Mouse (Mus musculus) MEL (cell line): ENCODE measurements at regions not wholly inside any gene's neighbourhood (a gene's known extent, or its start where the extent isn't known, plus 50 kb on each side); places are given as distances from the start of the nearest gene placed in this dataset.
A peak's percentile ranks its signal among the peaks of the same experiment; 100 is the strongest.

Experiments used
- DNase-seq: peaks from one replicate; pipeline ENCODE4 v3.0.0; 2011; ENCODE audit warnings: low read depth, low spot score
- H3K27ac ChIP-seq: 2 replicates; pipeline ENCODE4 v1.5.1; 2012; ENCODE audit warnings: low read depth, mild to moderate bottlenecking, control low read depth, low read length, moderate library complexity; ENCODE audit not compliant: control insufficient read depth
- H3K27me3 ChIP-seq, 2 experiments: fragments of 150-350 bp in 1 of 2; sonication (generic) in 1 of 2; 2 replicates each; pipeline ENCODE4 v1.6.1; 2012; ENCODE audit warnings: low read length in 2 of 2, mild to moderate bottlenecking in 2 of 2, improper control_type of control experiment in 1 of 2, moderate library complexity in 1 of 2; ENCODE audit not compliant: insufficient read depth in 2 of 2, control insufficient read depth in 1 of 2
- H3K36me3 ChIP-seq, 2 experiments: 2 replicates each; pipeline ENCODE4 v1.6.1; 2012 to 2014; ENCODE audit warnings: low read length in 2 of 2, improper control_type of control experiment in 1 of 2, inconsistent platforms in 1 of 2, mild to moderate bottlenecking in 1 of 2; ENCODE audit not compliant: insufficient read depth in 2 of 2, control insufficient read depth in 1 of 2
- H3K4me1 ChIP-seq, 2 experiments: fragments of 150-350 bp in 1 of 2; sonication (generic) in 1 of 2; 2 replicates each; pipeline ENCODE4 v1.6.1; 2012; ENCODE audit warnings: low read length in 2 of 2, improper control_type of control experiment in 1 of 2, mild to moderate bottlenecking in 1 of 2; ENCODE audit not compliant: insufficient read depth in 2 of 2, control insufficient read depth in 1 of 2
- H3K4me3 ChIP-seq, 2 experiments: fragments of 150-350 bp in 1 of 2; sonication (generic) in 1 of 2; 2 replicates each; pipeline ENCODE4 v1.5.1; 2012; ENCODE audit warnings: low read depth in 2 of 2, low read length in 2 of 2, mild to moderate bottlenecking in 2 of 2, moderate library complexity in 2 of 2, control low read depth in 1 of 2, improper control_type of control experiment in 1 of 2; ENCODE audit not compliant: control insufficient read depth in 1 of 2, insufficient read depth in 1 of 2
- H3K79me2 ChIP-seq: 2 replicates; pipeline ENCODE4 v1.6.1; 2012; ENCODE audit warnings: mild to moderate bottlenecking, low read length, moderate library complexity; ENCODE audit not compliant: control insufficient read depth, poor library complexity, insufficient read depth
- H3K9ac ChIP-seq: 2 replicates; pipeline ENCODE4 v1.6.1; 2012; ENCODE audit warnings: low read depth, mild to moderate bottlenecking, control low read depth, low read length, moderate library complexity; ENCODE audit not compliant: control insufficient read depth, poor library complexity, severe bottlenecking
- H3K9me3 ChIP-seq: fragments of 150-350 bp; sonication (generic); replicated peaks from 2 replicates; pipeline ENCODE4 v1.6.1; 2012; ENCODE audit warnings: mild to moderate bottlenecking, low read length, improper control_type of control experiment, moderate library complexity; ENCODE audit not compliant: insufficient read depth
- BHLHE40 ChIP-seq: IDR thresholded peaks from 2 replicates; pipeline ENCODE4 v1.6.1; 2012; ENCODE audit warnings: low read depth, mild to moderate bottlenecking, inconsistent platforms, low read length, improper control_type of control experiment, borderline replicate concordance
- CHD1 ChIP-seq: IDR thresholded peaks from 2 replicates; pipeline ENCODE4 v1.6.1; 2012; ENCODE audit warnings: low read depth, mild to moderate bottlenecking, inconsistent platforms, low read length, improper control_type of control experiment
- CTCF ChIP-seq, 3 experiments: IDR thresholded peaks in 2 of 3; conservative IDR thresholded peaks in 1 of 3; 2 replicates each; pipeline ENCODE4 v1.5.1; 2011 to 2012; ENCODE audit warnings: low read length in 3 of 3, low read depth in 2 of 3, mild to moderate bottlenecking in 2 of 3, improper control_type of control experiment in 1 of 3, inconsistent platforms in 1 of 3, mixed read lengths in 1 of 3, moderate library complexity in 1 of 3; ENCODE audit not compliant: control insufficient read depth in 1 of 3, insufficient read depth in 1 of 3, poor library complexity in 1 of 3, severe bottlenecking in 1 of 3
- E2F4 ChIP-seq: IDR thresholded peaks from 2 replicates; pipeline ENCODE4 v1.6.1; 2011; ENCODE audit warnings: low read depth, low read length, improper control_type of control experiment, borderline replicate concordance
- ELF1 ChIP-seq: IDR thresholded peaks from 2 replicates; pipeline ENCODE4 v1.6.1; 2014; ENCODE audit warnings: low read depth, mild to moderate bottlenecking, inconsistent platforms, low read length, improper control_type of control experiment, moderate library complexity
- EP300 ChIP-seq, 2 experiments: IDR thresholded peaks; 2 replicates each; pipeline ENCODE4 v1.6.1; 2011; ENCODE audit warnings: improper control_type of control experiment in 2 of 2, low read length in 2 of 2, low read depth in 1 of 2, mild to moderate bottlenecking in 1 of 2
- GABPA ChIP-seq: IDR thresholded peaks from 2 replicates; pipeline ENCODE4 v1.6.1; 2012; ENCODE audit warnings: low read depth, mild to moderate bottlenecking, inconsistent platforms, low read length, improper control_type of control experiment, moderate library complexity
- GATA1 ChIP-seq: IDR thresholded peaks from 2 replicates; pipeline ENCODE4 v1.6.1; 2011; ENCODE audit warnings: low read depth, low read length, improper control_type of control experiment
- HCFC1 ChIP-seq: IDR thresholded peaks from 2 replicates; pipeline ENCODE4 v1.6.1; 2012; ENCODE audit warnings: low read depth, mild to moderate bottlenecking, inconsistent platforms, low read length, improper control_type of control experiment, moderate library complexity
- JUND ChIP-seq: IDR thresholded peaks from 2 replicates; pipeline ENCODE4 v1.6.1; 2011; ENCODE audit warnings: low read depth, mild to moderate bottlenecking, improper control_type of control experiment, low read length
- KAT2A ChIP-seq: conservative IDR thresholded peaks from 2 replicates; pipeline ENCODE4 v1.6.1; 2012; ENCODE audit warnings: low read depth, low read length, improper control_type of control experiment, inconsistent platforms
- MAFK ChIP-seq: IDR thresholded peaks from 2 replicates; pipeline ENCODE4 v1.6.1; 2011; ENCODE audit warnings: low read depth, mild to moderate bottlenecking, low read length, improper control_type of control experiment, borderline replicate concordance
- MEF2A ChIP-seq: IDR thresholded peaks from 2 replicates; pipeline ENCODE4 v1.6.1; 2014; ENCODE audit warnings: low read depth, mild to moderate bottlenecking, inconsistent platforms, low read length, improper control_type of control experiment; ENCODE audit not compliant: poor library complexity, insufficient replicate concordance, severe bottlenecking; ENCODE audit errors: extremely low read depth
- MXI1 ChIP-seq: IDR thresholded peaks from 2 replicates; pipeline ENCODE4 v1.6.1; 2011; ENCODE audit warnings: mild to moderate bottlenecking, low read depth, low read length, improper control_type of control experiment
- MYB ChIP-seq: IDR thresholded peaks from 2 replicates; pipeline ENCODE4 v1.6.1; 2011; ENCODE audit warnings: mild to moderate bottlenecking, low read depth, low read length, improper control_type of control experiment
- MYC ChIP-seq: IDR thresholded peaks from 2 replicates; pipeline ENCODE4 v1.6.1; 2011; ENCODE audit warnings: low read depth, mild to moderate bottlenecking, low read length, improper control_type of control experiment, moderate library complexity
- NELFE ChIP-seq: IDR thresholded peaks from 2 replicates; pipeline ENCODE4 v1.6.1; 2011; ENCODE audit warnings: low read depth, low read length, improper control_type of control experiment
- POLR2A ChIP-seq, 2 experiments: IDR thresholded peaks; 2 replicates each; pipeline ENCODE4 v1.6.1; 2011 to 2012; ENCODE audit warnings: low read length in 2 of 2, mild to moderate bottlenecking in 2 of 2, control low read depth in 1 of 2, improper control_type of control experiment in 1 of 2, low read depth in 1 of 2, moderate library complexity in 1 of 2; ENCODE audit not compliant: control insufficient read depth in 1 of 2, insufficient read depth in 1 of 2, poor library complexity in 1 of 2
- POLR2AphosphoS5 ChIP-seq: IDR thresholded peaks from 2 replicates; pipeline ENCODE4 v1.6.1; 2012; ENCODE audit warnings: low read depth, borderline replicate concordance, mild to moderate bottlenecking, inconsistent platforms, low read length, moderate library complexity, mixed read lengths
- RAD21 ChIP-seq: IDR thresholded peaks from 2 replicates; pipeline ENCODE4 v1.6.1; 2011; ENCODE audit warnings: mild to moderate bottlenecking, low read depth, low read length, improper control_type of control experiment
- SIN3A ChIP-seq: IDR thresholded peaks from 2 replicates; pipeline ENCODE4 v1.6.1; 2012; ENCODE audit warnings: low read length, improper control_type of control experiment, inconsistent platforms
- SMC3 ChIP-seq: IDR thresholded peaks from 2 replicates; pipeline ENCODE4 v1.6.1; 2011; ENCODE audit warnings: low read depth, low read length, improper control_type of control experiment
- TAL1 ChIP-seq: IDR thresholded peaks from 2 replicates; pipeline ENCODE4 v1.6.1; 2012; ENCODE audit warnings: mild to moderate bottlenecking, inconsistent platforms, low read length, moderate library complexity, mixed read lengths
- UBTF ChIP-seq: IDR thresholded peaks from 2 replicates; pipeline ENCODE4 v1.6.1; 2012; ENCODE audit warnings: low read depth, mild to moderate bottlenecking, inconsistent platforms, low read length, improper control_type of control experiment, moderate library complexity, borderline replicate concordance; ENCODE audit not compliant: insufficient read depth
- USF1 ChIP-seq: IDR thresholded peaks from 2 replicates; pipeline ENCODE4 v1.6.1; 2014; ENCODE audit warnings: low read depth, mild to moderate bottlenecking, inconsistent platforms, low read length, improper control_type of control experiment, moderate library complexity
- USF2 ChIP-seq, 2 experiments: IDR thresholded peaks; 2 replicates each; pipeline ENCODE4 v1.6.1; 2011 to 2012; ENCODE audit warnings: improper control_type of control experiment in 2 of 2, low read length in 2 of 2, borderline replicate concordance in 1 of 2, inconsistent platforms in 1 of 2, low read depth in 1 of 2, mild to moderate bottlenecking in 1 of 2; ENCODE audit not compliant: insufficient read depth in 1 of 2
- ZC3H11A ChIP-seq: IDR thresholded peaks from 2 replicates; pipeline ENCODE4 v1.6.1; 2012; ENCODE audit warnings: low read depth, mild to moderate bottlenecking, inconsistent platforms, low read length, improper control_type of control experiment
- ZKSCAN1 ChIP-seq: IDR thresholded peaks from 2 replicates; pipeline ENCODE4 v1.6.1; 2012; ENCODE audit warnings: low read depth, mild to moderate bottlenecking, inconsistent platforms, low read length, improper control_type of control experiment, moderate library complexity
- ZNF384 ChIP-seq: IDR thresholded peaks from 2 replicates; pipeline ENCODE4 v1.6.1; 2012; ENCODE audit warnings: low read depth, mild to moderate bottlenecking, inconsistent platforms, low read length, improper control_type of control experiment

DNA sequence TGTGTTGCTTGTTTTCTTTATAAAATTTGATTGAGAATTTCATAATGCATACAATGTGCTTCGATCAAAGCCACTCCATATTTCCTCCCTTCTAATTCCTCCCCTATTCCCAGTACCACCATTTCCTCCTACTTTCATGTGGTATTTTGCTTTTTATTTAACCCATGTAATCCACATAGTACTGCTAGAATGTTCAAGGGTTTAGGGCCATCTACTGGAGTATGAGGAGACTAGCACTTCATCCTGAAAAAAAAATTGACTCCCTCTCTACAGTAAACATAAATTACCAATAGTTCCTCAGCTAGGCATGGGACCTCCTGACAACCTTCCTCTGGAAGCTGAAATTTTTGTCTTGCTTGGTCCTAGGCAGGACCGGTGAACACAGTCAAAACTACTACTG, 163.0 kb downstream of the Gpr165 start:
- Histone ChIP-seq H3K27ac (no peak overlapping the region), H3K79me2 (no peaks in the 10 kb centered on the region), H3K27me3 (no peaks in the 10 kb centered on the region), H3K9ac (no peak overlapping the region), H3K4me1 (no peaks in the 10 kb centered on the region), H3K9me3 (no peaks in the 10 kb centered on the region), H3K36me3 (no peaks in the 10 kb centered on the region), H3K4me3 (no peak overlapping the region)
- TF ChIP-seq CHD1 (no peak), ELF1 (no peak), TAL1 (no peak), EP300 (IDR thresholded peaks at IDR 0.05; ENCODE audit: low read depth in 1 of 2, low read length in 2 of 2) (no peak), KAT2A (no peak), CTCF (IDR thresholded peaks at IDR 0.05 in 2 of 3, conservative IDR thresholded peaks at IDR 0.05 in 1 of 3; ENCODE audit: control insufficient read depth in 1 of 3, insufficient read depth in 1 of 3, low read depth in 2 of 3, low read length in 3 of 3, poor library complexity in 1 of 3, severe bottlenecking in 1 of 3) (peak in 1 of 3 experiments; percentile 18; a peak in 1 of 6 replicates), ZNF384 (no peak), RAD21 (peak; percentile 12), GATA1 (no peak), UBTF (no peak), POLR2A (IDR thresholded peaks at IDR 0.05; ENCODE audit: control insufficient read depth in 1 of 2, insufficient read depth in 1 of 2, low read depth in 1 of 2, low read length in 2 of 2, poor library complexity in 1 of 2) (no peak)
- no peak for DNase-seq

DNA sequence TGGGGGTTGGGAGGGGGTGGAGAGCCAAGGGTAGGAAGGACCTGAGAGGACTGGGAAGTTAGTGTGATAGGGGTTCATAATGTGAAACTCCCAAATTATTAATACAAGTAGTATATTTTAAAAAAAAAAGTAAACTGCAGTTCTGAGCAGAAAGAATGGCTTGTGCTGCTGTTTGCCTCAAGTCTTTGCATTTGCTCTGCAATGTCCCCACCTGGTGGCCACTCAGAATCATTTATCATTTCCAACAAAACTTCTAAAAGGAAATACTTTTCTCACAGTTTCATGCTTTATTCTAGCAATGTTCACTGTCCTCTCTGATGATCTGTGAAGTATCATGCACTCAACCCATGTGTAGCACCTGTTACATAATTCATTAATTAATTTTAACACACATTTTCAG, 165.5 kb downstream of the Gpr165 start:
- Histone ChIP-seq H3K27me3 (no peaks in the 10 kb centered on the region), H3K9ac (no peak overlapping the region), H3K4me1 (no peaks in the 10 kb centered on the region), H3K36me3 (no peaks in the 10 kb centered on the region), H3K4me3 (no peak overlapping the region), H3K9me3 (no peaks in the 10 kb centered on the region), H3K79me2 (no peaks in the 10 kb centered on the region), H3K27ac (no peak overlapping the region)
- peak; percentile 13 for DNase-seq
- TF ChIP-seq UBTF = no peak
- no peak for TF ChIP-seq MXI1
- no peak for TF ChIP-seq KAT2A
- TF ChIP-seq CTCF (IDR thresholded peaks at IDR 0.05 in 2 of 3, conservative IDR thresholded peaks at IDR 0.05 in 1 of 3; ENCODE audit: control insufficient read depth in 1 of 3, insufficient read depth in 1 of 3, low read depth in 2 of 3, low read length in 3 of 3, poor library complexity in 1 of 3, severe bottlenecking in 1 of 3) = peak in 2 of 3 experiments; percentile 34 to 47; a peak in 3 of 6 replicates
- no peak for TF ChIP-seq USF2 (IDR thresholded peaks at IDR 0.05; ENCODE audit: borderline replicate concordance in 1 of 2, insufficient read depth in 1 of 2, low read depth in 1 of 2, low read length in 2 of 2)
- TF ChIP-seq MYB = no peak
- no peak for TF ChIP-seq HCFC1
- TF ChIP-seq ELF1 = no peak
- TF ChIP-seq ZNF384 = no peak
- TF ChIP-seq SIN3A = no peak
- TF ChIP-seq E2F4 = no peak
- TF ChIP-seq SMC3 = peak; percentile 47
- TF ChIP-seq RAD21 = peak; percentile 58
- no peak for TF ChIP-seq GABPA
- TF ChIP-seq EP300 (IDR thresholded peaks at IDR 0.05; ENCODE audit: low read depth in 1 of 2, low read length in 2 of 2) = no peak
- no peak for TF ChIP-seq GATA1
- no peak for TF ChIP-seq TAL1
- no peak for TF ChIP-seq NELFE
- TF ChIP-seq MAFK = no peak
- TF ChIP-seq POLR2A (IDR thresholded peaks at IDR 0.05; ENCODE audit: control insufficient read depth in 1 of 2, insufficient read depth in 1 of 2, low read depth in 1 of 2, low read length in 2 of 2, poor library complexity in 1 of 2) = no peak
- no peak for TF ChIP-seq USF1
- peak; percentile 30; the same call in 1 of the 2 replicates for TF ChIP-seq ZC3H11A
- no peak for TF ChIP-seq MEF2A
- no peak for TF ChIP-seq POLR2AphosphoS5
- TF ChIP-seq JUND = no peak
- no peak for TF ChIP-seq ZKSCAN1
- no peak for TF ChIP-seq MYC
- TF ChIP-seq BHLHE40 = no peak
